Mouse (Mus musculus) megakaryocyte progenitor cell, adult 5-6 weeks (primary cell): ENCODE measurements around the gene Stat5a. TPM values are rescaled to one million over a fixed set of nuclear protein-coding genes. Genes with fewer than 3 reads are reported as not detected.

Experiments used
- ATAC-seq: replicated peaks from 2 replicates; pipeline ENCODE4 v1.8.0; 2016; ENCODE audit warnings: mild to moderate bottlenecking, moderate TSS enrichment, inconsistent platforms; ENCODE audit not compliant: poor library complexity
- total RNA-seq, 2 experiments: library from RNA; stranded (forward) in 1 of 2; stranded (reverse) in 1 of 2; fragments of 157-497, 149-512 nt in 1 of 2; fragments of 200-1000 nt in 1 of 2; gene quantifications; 2 replicates each; pipeline versions ENCODE4 v1.2.3 to v1.2.4; 2015 to 2017

Gene Stat5a
- total RNA-seq, 2 experiments from 2014 or later: 31.0 to 32.4 TPM

- ATAC-seq: peak; percentile 67
Observed at GRCm38 (mm10) chr11:100931254-100931921, 72.2 kb downstream of the Stat5a start.

Other genes starting within 250 kb of the Stat5a start
- 17.0 and 22.2 TPM in 2 replicates for gene Nkiras2, start 240.1 kb upstream of the Stat5a start, total RNA-seq (2015)
- gene Nkiras2, start 240.1 kb upstream of the Stat5a start, total RNA-seq (2017): 9.9 and 16.6 TPM in 2 replicates
- gene Dnajc7, start 239.2 kb upstream of the Stat5a start, total RNA-seq (2015): 81.2 and 93.3 TPM in 2 replicates
- 102 and 136 TPM in 2 replicates for gene Dnajc7, start 239.2 kb upstream of the Stat5a start, total RNA-seq (2017)
- not detected in 2 replicates for gene Zfp385c, start 166.9 kb upstream of the Stat5a start, total RNA-seq (2015)
- gene Zfp385c, start 166.9 kb upstream of the Stat5a start, total RNA-seq (2017): not detected in 2 replicates
- 10.4 and 11.1 TPM in 2 replicates for gene Dhx58, start 155.1 kb upstream of the Stat5a start, total RNA-seq (2015)
- 11.5 and 13.6 TPM in 2 replicates for gene Dhx58, start 155.1 kb upstream of the Stat5a start, total RNA-seq (2017)
- gene Kat2a, start 146.9 kb upstream of the Stat5a start, total RNA-seq (2015): 31.7 and 40.1 TPM in 2 replicates
- gene Kat2a, start 146.9 kb upstream of the Stat5a start, total RNA-seq (2017): 28.9 and 30.4 TPM in 2 replicates
- gene Hspb9, start 145.5 kb upstream of the Stat5a start, total RNA-seq (2015): not detected in 2 replicates
- gene Hspb9, start 145.5 kb upstream of the Stat5a start, total RNA-seq (2017): 0.37 and 0.47 TPM in 2 replicates
- gene Rab5c, start 121.1 kb upstream of the Stat5a start, total RNA-seq (2015): 129 and 135 TPM in 2 replicates
- 101 and 105 TPM in 2 replicates for gene Rab5c, start 121.1 kb upstream of the Stat5a start, total RNA-seq (2017)
- 0.24 TPM in 1 of 2 replicates, not detected in the other for gene Kcnh4, start 99.4 kb upstream of the Stat5a start, total RNA-seq (2015)
- not detected in 2 replicates for gene Kcnh4, start 99.4 kb upstream of the Stat5a start, total RNA-seq (2017)
- gene Hcrt, start 96.4 kb upstream of the Stat5a start, total RNA-seq (2015): not detected in 2 replicates
- gene Hcrt, start 96.4 kb upstream of the Stat5a start, total RNA-seq (2017): not detected in 2 replicates
- gene Ghdc, start 88.4 kb upstream of the Stat5a start, total RNA-seq (2015): 1.8 and 3.1 TPM in 2 replicates
- gene Ghdc, start 88.4 kb upstream of the Stat5a start, total RNA-seq (2017): 1.4 and 1.6 TPM in 2 replicates
- gene Stat5b, start 8.6 kb upstream of the Stat5a start, total RNA-seq (2015): 31.1 and 32.2 TPM in 2 replicates
- 29.4 and 37.2 TPM in 2 replicates for gene Stat5b, start 8.6 kb upstream of the Stat5a start, total RNA-seq (2017)
- 38.3 and 38.6 TPM in 2 replicates for gene Stat3, start 80.2 kb downstream of the Stat5a start, total RNA-seq (2015)
- 78.6 and 85.3 TPM in 2 replicates for gene Stat3, start 80.2 kb downstream of the Stat5a start, total RNA-seq (2017)
- 0.51 and 1.7 TPM in 2 replicates for gene Cavin1, start 111.5 kb downstream of the Stat5a start, total RNA-seq (2015)
- 1.4 and 2.5 TPM in 2 replicates for gene Cavin1, start 111.5 kb downstream of the Stat5a start, total RNA-seq (2017)
- 21.4 and 35.3 TPM in 2 replicates for gene Atp6v0a1, start 150.1 kb downstream of the Stat5a start, total RNA-seq (2015)
- 38.1 and 50.1 TPM in 2 replicates for gene Atp6v0a1, start 150.1 kb downstream of the Stat5a start, total RNA-seq (2017)
- gene Naglu, start 210.7 kb downstream of the Stat5a start, total RNA-seq (2015): 6.0 and 8.4 TPM in 2 replicates
- 9.9 and 12.0 TPM in 2 replicates for gene Naglu, start 210.7 kb downstream of the Stat5a start, total RNA-seq (2017)
- gene Hsd17b1, start 219.1 kb downstream of the Stat5a start, total RNA-seq (2015): 6.0 and 9.8 TPM in 2 replicates
- 3.2 and 5.2 TPM in 2 replicates for gene Hsd17b1, start 219.1 kb downstream of the Stat5a start, total RNA-seq (2017)
- 19.8 and 28.1 TPM in 2 replicates for gene Coasy, start 223.2 kb downstream of the Stat5a start, total RNA-seq (2015)
- 28.0 and 31.7 TPM in 2 replicates for gene Coasy, start 223.2 kb downstream of the Stat5a start, total RNA-seq (2017)
- gene Mlx, start 227.9 kb downstream of the Stat5a start, total RNA-seq (2015): 76.4 and 83.6 TPM in 2 replicates
- gene Mlx, start 227.9 kb downstream of the Stat5a start, total RNA-seq (2017): 84.7 and 90.0 TPM in 2 replicates
- 32.7 and 40.2 TPM in 2 replicates for gene Psmc3ip, start 236.1 kb downstream of the Stat5a start, total RNA-seq (2015)
- gene Psmc3ip, start 236.1 kb downstream of the Stat5a start, total RNA-seq (2017): 58.6 and 67.8 TPM in 2 replicates